Mouse (Mus musculus) small intestine, adult 2 months (tissue): ENCODE results near the gene Vtcn1. TPM values are rescaled to one million over a fixed set of nuclear protein-coding genes. Genes with fewer than 3 reads are reported as not detected.

Experiments
- H3K27ac ChIP-seq: fragments of 200-500 bp; 2 replicates; pipeline ENCODE4 v1.5.1; 2012; ENCODE audit warnings: low read depth, low read length, control low read depth, inconsistent platforms; ENCODE audit not compliant: insufficient read depth
- H3K27me3 ChIP-seq: fragments of 200-500 bp; 2 replicates; pipeline ENCODE4 v1.6.1; 2012; ENCODE audit warnings: mild to moderate bottlenecking, moderate library complexity, low read length, inconsistent platforms; ENCODE audit not compliant: control insufficient read depth, insufficient read depth
- H3K36me3 ChIP-seq: fragments of 200-500 bp; 2 replicates; pipeline ENCODE4 v1.6.1; 2012; ENCODE audit warnings: mild to moderate bottlenecking, low read length, control low read depth, inconsistent platforms; ENCODE audit not compliant: control insufficient read depth, insufficient read depth
- H3K4me1 ChIP-seq: fragments of 200-500 bp; 2 replicates; pipeline ENCODE4 v1.6.1; 2012; ENCODE audit warnings: low read length, inconsistent platforms, mixed read lengths; ENCODE audit not compliant: control insufficient read depth, insufficient read depth, insufficient read length
- H3K4me3 ChIP-seq: fragments of 200-500 bp; 2 replicates; pipeline ENCODE4 v1.5.1; 2012; ENCODE audit warnings: low read depth, mild to moderate bottlenecking, control low read depth, inconsistent platforms, low read length, moderate library complexity
- CTCF ChIP-seq: fragments of 200-500 bp; IDR thresholded peaks from 2 replicates; pipeline ENCODE4 v1.5.1; 2012; ENCODE audit warnings: low read depth, mild to moderate bottlenecking, control low read depth, inconsistent platforms, low read length, moderate library complexity, mixed read lengths; ENCODE audit not compliant: insufficient replicate concordance, insufficient read length; ENCODE audit errors: extremely low read depth
- POLR2A ChIP-seq: fragments of 200-500 bp; IDR thresholded peaks from 2 replicates; pipeline ENCODE4 v1.6.1; 2012; ENCODE audit warnings: low read depth, mild to moderate bottlenecking, control low read depth, inconsistent platforms, low read length, moderate library complexity
- WGBS: fragments of 180-500 bp; shearing (Covaris S2); methylation state at CpG from one replicate; pipeline ENCODE4 v1.1.7; 2018; 5-methylcytosine and 5-hydroxymethylcytosine counted together
- polyA plus RNA-seq: library from polyadenylated mRNA; depleted of rRNA; stranded (reverse); fragments of >200 nt; gene quantifications from 2 replicates; pipeline ENCODE4 v1.2.3, GENCODE M21; 2012

Gene Vtcn1
- polyA plus RNA-seq, 1 experiment = not detected

- Histone ChIP-seq H3K4me3 (no peak overlapping the region), H3K36me3 (no peaks in the 10 kb centered on the region), H3K27ac (no peak overlapping the region), H3K27me3 (no peaks in the 10 kb centered on the region), H3K4me1 (no peaks in the 10 kb centered on the region)
- 53% methylated on average over 6 of the region's 6 CpGs for WGBS
- TF ChIP-seq POLR2A (no peak), CTCF (no peak)
Measured at GRCm38 (mm10) chr3:100881403-100881802, 56.1 kb downstream of the Vtcn1 start.

GRCm38 (mm10) chr3:100881843-100882634 lies 56.8 kb downstream of the Vtcn1 start:
- TF ChIP-seq POLR2A = no peak
- no peak for TF ChIP-seq CTCF
- no peak overlapping the region for H3K4me3 ChIP-seq
- WGBS = 75% methylated on average over 9 of the region's 9 CpGs
- no peaks in the 10 kb centered on the region for H3K36me3 ChIP-seq
- no peaks in the 10 kb centered on the region for H3K27me3 ChIP-seq
- H3K4me1 ChIP-seq = no peaks in the 10 kb centered on the region
- no peak overlapping the region for H3K27ac ChIP-seq

- no peak for TF ChIP-seq POLR2A
- no peak for TF ChIP-seq CTCF
- WGBS = 91% methylated on average over 1 of the region's 1 CpGs
- no peaks in the 10 kb centered on the region for H3K4me1 ChIP-seq
- H3K4me3 ChIP-seq = no peak overlapping the region
- H3K36me3 ChIP-seq = no peaks in the 10 kb centered on the region
- no peaks in the 10 kb centered on the region for H3K27me3 ChIP-seq
- no peak overlapping the region for H3K27ac ChIP-seq
Measured at GRCm38 (mm10) chr3:100889234-100889633, 64.0 kb downstream of the Vtcn1 start.

DNA sequence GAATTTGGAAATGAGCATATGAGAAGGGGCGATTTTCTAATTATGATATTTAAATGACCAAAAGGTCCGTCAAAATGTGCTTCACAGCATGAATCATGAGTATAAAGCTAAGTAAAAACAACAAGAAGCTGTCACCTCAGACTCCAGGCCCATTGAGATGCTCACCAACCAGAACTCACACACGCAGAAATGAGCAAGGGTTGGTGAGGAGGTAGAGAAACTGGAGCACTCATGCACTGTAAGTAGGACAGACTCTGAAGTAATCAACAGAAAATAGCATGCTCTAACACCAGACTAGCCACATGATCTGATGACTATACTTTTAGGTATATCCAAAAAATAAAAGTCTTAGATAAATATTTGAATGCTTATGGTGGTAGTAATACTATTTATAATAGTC lies 65.1 kb downstream of the Vtcn1 start:
- Histone ChIP-seq H3K27me3 (no peaks in the 10 kb centered on the region), H3K36me3 (no peaks in the 10 kb centered on the region), H3K27ac (no peak overlapping the region), H3K4me1 (no peaks in the 10 kb centered on the region), H3K4me3 (no peak overlapping the region)
- TF ChIP-seq CTCF (no peak), POLR2A (no peak)
- 94% methylated on average over 3 of the region's 3 CpGs for WGBS

DNA sequence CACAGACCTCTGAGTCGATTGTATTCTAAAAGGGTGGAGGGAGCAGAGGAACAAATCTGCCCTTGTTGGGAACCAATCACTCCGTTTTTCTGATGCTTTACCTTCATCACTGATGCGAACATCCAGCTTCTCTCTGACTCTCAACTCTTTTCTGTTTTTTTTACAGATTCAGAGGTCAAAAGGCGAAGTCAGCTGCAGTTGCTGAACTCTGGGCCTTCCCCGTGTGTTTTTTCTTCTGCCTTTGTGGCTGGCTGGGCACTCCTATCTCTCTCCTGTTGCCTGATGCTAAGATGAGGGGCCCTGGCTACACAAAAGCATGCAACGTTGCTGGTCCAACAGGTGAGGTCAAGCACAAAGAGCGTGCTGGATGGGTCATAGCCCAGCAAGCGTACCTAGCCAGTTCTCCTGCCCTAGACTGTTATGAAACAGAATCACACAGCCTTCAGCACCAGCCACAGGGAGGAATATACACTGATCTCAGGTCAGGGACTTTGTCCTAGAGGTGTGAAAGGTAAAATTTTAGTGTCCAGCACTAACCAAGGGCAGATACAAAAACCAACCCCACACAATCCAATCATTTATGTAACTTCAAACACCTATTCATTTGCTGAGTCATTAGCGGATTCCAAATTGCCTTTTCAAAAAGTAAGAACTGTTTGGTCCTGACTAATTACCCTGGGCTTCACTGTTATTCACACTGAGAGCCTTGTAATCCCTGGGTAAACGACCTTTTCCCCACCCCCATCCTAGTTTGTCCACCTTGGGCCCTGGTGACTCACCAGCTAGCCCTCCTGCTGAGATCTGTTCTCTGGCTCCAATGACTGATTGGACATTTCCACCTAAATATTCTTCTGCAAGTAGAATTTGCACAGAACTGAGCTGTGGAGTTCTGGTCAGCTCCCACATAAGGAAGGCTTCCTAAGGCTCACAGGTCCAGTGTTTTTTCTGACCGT lies 67.4 kb downstream of the Vtcn1 start:
- no peaks in the 10 kb centered on the region for H3K36me3 ChIP-seq
- WGBS = 65% methylated on average over 11 of the region's 11 CpGs

DNA sequence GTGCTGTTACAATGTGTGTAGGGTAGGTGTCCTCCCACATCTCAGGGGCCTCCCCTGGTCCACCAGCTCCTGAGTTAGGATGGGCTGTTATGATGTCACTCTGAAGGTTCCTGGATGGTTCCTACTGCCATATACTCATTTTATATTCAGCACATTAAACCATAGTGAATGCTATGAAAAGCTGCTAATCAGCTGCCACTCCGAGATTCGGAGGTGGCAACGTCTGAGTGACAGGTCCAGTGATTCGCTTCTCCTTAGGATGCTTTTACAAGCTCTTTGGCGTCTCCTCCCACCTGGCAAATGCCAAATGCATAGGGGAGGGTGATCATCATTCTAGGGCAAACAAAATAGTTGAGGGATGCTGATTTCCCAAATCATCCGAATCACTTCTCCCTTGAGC lies 70.2 kb downstream of the Vtcn1 start:
- no peaks in the 10 kb centered on the region for H3K27me3 ChIP-seq
- no peak for TF ChIP-seq POLR2A
- TF ChIP-seq CTCF = no peak
- no peak overlapping the region for H3K4me3 ChIP-seq
- 79% methylated on average over 6 of the region's 6 CpGs for WGBS
- no peaks in the 10 kb centered on the region for H3K4me1 ChIP-seq
- H3K36me3 ChIP-seq = no peaks in the 10 kb centered on the region
- no peak overlapping the region for H3K27ac ChIP-seq

More for the DNA sequence above, 67.4 kb downstream of the Vtcn1 start:
- no peak for TF ChIP-seq CTCF
- no peak for TF ChIP-seq POLR2A
- no peaks in the 10 kb centered on the region for H3K4me1 ChIP-seq
- H3K4me3 ChIP-seq = no peak overlapping the region
- no peaks in the 10 kb centered on the region for H3K27me3 ChIP-seq
- H3K27ac ChIP-seq = no peak overlapping the region

- Histone ChIP-seq H3K36me3 (no peaks in the 10 kb centered on the region), H3K4me1 (peaks cover 2% of the 10 kb centered on the region; the same call in 1 of the 2 replicates), H3K27ac (no peak overlapping the region), H3K27me3 (no peaks in the 10 kb centered on the region), H3K4me3 (no peak overlapping the region)
- no peak for TF ChIP-seq CTCF
- no peak for TF ChIP-seq POLR2A
- WGBS = 13% methylated on average over 6 of the region's 6 CpGs
Measured at GRCm38 (mm10) chr3:100906128-100906527, 80.9 kb downstream of the Vtcn1 start.
